8 mouse cellular contexts compared by ENCODE assay signal in genomic region chr1:90602759-90603560, GRCm38 (mm10). TPM values are rescaled to one million over a fixed set of nuclear protein-coding genes. Genes with fewer than 3 reads are reported as not detected.
DNase-seq lines count a peak whose midpoint lies in the region; ATAC-seq and TF ChIP-seq lines count a peak whose summit lies in the region.

Gene Cops8, plus strand, starts transcription at chr1:90602981.

- peak within 1 kb of the TSS; percentile 68 for H3K4me2 ChIP-seq in kidney, embryonic 14.5 days (replicated peaks; ENCODE audit: low read depth, low read length)
- H3K4me2 ChIP-seq in limb, embryonic 15.5 days, result peak within 1 kb of the TSS; percentile 63

- H3K4me3 ChIP-seq in bone marrow macrophage, adult 2 months (ENCODE audit: insufficient read depth, low read length), result peak within 1 kb of the TSS; percentile 84
- peak within 1 kb of the TSS; percentile 94 for H3K4me3 ChIP-seq in embryonic fibroblast, embryonic 13.5 days (ENCODE audit: insufficient read depth, low read length)
- peak within 1 kb of the TSS; percentile 72 for H3K4me3 ChIP-seq in kidney, embryonic 14.5 days (ENCODE audit: low read length)
- H3K4me3 ChIP-seq in limb, embryonic 15.5 days, result peak within 1 kb of the TSS; percentile 83

- peaks cover 27% of the 10 kb centered on the region for H3K36me3 ChIP-seq in kidney, embryonic 14.5 days (ENCODE audit: control insufficient read depth, insufficient read depth, low read length)
- peaks cover 26% of the 10 kb centered on the region for H3K36me3 ChIP-seq in limb, embryonic 15.5 days

- peak within 1 kb of the TSS; percentile 81 for H3K9ac ChIP-seq in kidney, embryonic 14.5 days (ENCODE audit: low read depth, low read length)
- peak within 1 kb of the TSS; percentile 83 for H3K9ac ChIP-seq in limb, embryonic 15.5 days

- peak within 1 kb of the TSS; percentile 39 for H3K27ac ChIP-seq in bone marrow macrophage, adult 2 months (ENCODE audit: insufficient read depth, low read depth, low read length)
- H3K27ac ChIP-seq in embryonic fibroblast, embryonic 13.5 days (ENCODE audit: insufficient read depth, low read length), result peak within 1 kb of the TSS; percentile 82
- H3K27ac ChIP-seq in kidney, embryonic 14.5 days (ENCODE audit: low read depth, low read length), result peak within 1 kb of the TSS; percentile 33; the same call in 1 of the 2 replicates
- peak within 1 kb of the TSS; percentile 79 for H3K27ac ChIP-seq in limb, embryonic 15.5 days

- 5% methylated on average over 48 of the region's 48 CpGs for WGBS in kidney, embryonic 14.5 days
- 5% methylated on average over 48 of the region's 48 CpGs for WGBS in limb, embryonic 15.5 days

- H3K27me3 ChIP-seq in kidney, embryonic 14.5 days (ENCODE audit: control insufficient read depth, insufficient read depth, low read length), result no peaks in the 10 kb centered on the region
- H3K27me3 ChIP-seq in limb, embryonic 15.5 days, result no peaks in the 10 kb centered on the region

- no peaks in the 10 kb centered on the region for H3K9me3 ChIP-seq in kidney, embryonic 14.5 days (ENCODE audit: control insufficient read depth, low read length)
- H3K9me3 ChIP-seq in limb, embryonic 15.5 days, result no peaks in the 10 kb centered on the region

- DNase-seq in A20 (ENCODE audit: low read depth, low spot score), result peak; percentile 94
- peak; percentile 97 to 98 for DNase-seq in heart, adult 9 months (ENCODE audit: low spot score in 2 of 2)
- DNase-seq in monocyte, adult 2 months (ENCODE audit: low read depth in 1 of 2, low spot score in 2 of 2), result peak; percentile 86 to 92
- DNase-seq in spleen, postnatal 36 days (ENCODE audit: low spot score in 2 of 2), result peak; percentile 95 to 96

- no peak for TF ChIP-seq POLR2A in bone marrow macrophage, adult 2 months (IDR thresholded peaks at IDR 0.05; ENCODE audit: borderline replicate concordance, low read depth, low read length)
- peak; percentile 92 for TF ChIP-seq POLR2A in embryonic fibroblast, embryonic 13.5 days (IDR thresholded peaks at IDR 0.05; ENCODE audit: low read depth, low read length)

- peak; percentile 100 for ATAC-seq in kidney, embryonic 14.5 days (ENCODE audit: low FRiP score, low TSS enrichment)
- peak; percentile 97 for ATAC-seq in limb, embryonic 15.5 days (ENCODE audit: insufficient number of reproducible peaks, low FRiP score, low TSS enrichment, low read depth)

- H3K4me1 ChIP-seq in bone marrow macrophage, adult 2 months (ENCODE audit: control insufficient read depth, insufficient read depth, low read length), result peaks cover 5% of the 10 kb centered on the region
- no peaks in the 10 kb centered on the region for H3K4me1 ChIP-seq in embryonic fibroblast, embryonic 13.5 days (ENCODE audit: control insufficient read depth, insufficient read depth, low read length)
- H3K4me1 ChIP-seq in kidney, embryonic 14.5 days (ENCODE audit: control insufficient read depth, insufficient read depth, low read length), result peaks cover 7% of the 10 kb centered on the region; the same call in 1 of the 2 replicates
- H3K4me1 ChIP-seq in limb, embryonic 15.5 days, result peaks cover 3% of the 10 kb centered on the region

- no peak for TF ChIP-seq CTCF in bone marrow macrophage, adult 2 months (IDR thresholded peaks at IDR 0.05; ENCODE audit: low read depth, low read length)
- no peak for TF ChIP-seq CTCF in embryonic fibroblast, embryonic 13.5 days (IDR thresholded peaks at IDR 0.05; ENCODE audit: borderline replicate concordance, insufficient read depth, low read length)

RNA-seq across cellular contexts. Expression of gene Cops8, which starts in this region (rescaled TPM):
- polyA plus RNA-seq in bone marrow macrophage, adult 2 months (2012; ENCODE audit: insufficient read depth, insufficient read length, missing spikeins), result 42.4 and 51.5 TPM in 2 replicates
- 95.2 and 126 TPM in 2 replicates for polyA plus RNA-seq in embryonic fibroblast, embryonic 13.5 days (2011; ENCODE audit: insufficient read length, low read depth, missing spikeins)
- 146 and 159 TPM in 2 replicates for polyA plus RNA-seq in kidney, embryonic 14.5 days (2014; fragmentation: Nextera tagmentation; extraction: Ambion mirVana)
- polyA plus RNA-seq in limb, embryonic 15.5 days (2015; fragmentation: Nextera tagmentation; extraction: Ambion mirVana), result 156 and 160 TPM in 2 replicates

Comparison
In these comparisons a context has a peak if more than half of its experiments do, and no peak if none do; other contexts are left out.
1. Peak in every context shown above with its lines: DNase-seq, ATAC-seq, H3K4me3 ChIP-seq and H3K27ac ChIP-seq.